Mouse (Mus musculus): ENCODE results near the gene Chchd3.

- TF ChIP-seq CTCF (IDR thresholded peaks at IDR 0.05; ENCODE audit: borderline replicate concordance, control insufficient read depth, extremely low read depth, insufficient read depth, low read length, poor library complexity) (no peak), POLR2A (IDR thresholded peaks at IDR 0.05; ENCODE audit: control insufficient read depth, extremely low read depth, insufficient read depth, low read length, poor library complexity) (no peak)
Measured at GRCm38 (mm10) chr6:32971926-32972325, 88.1 kb downstream of the Chchd3 start.

All from thymus, adult 2 months (tissue).